Mouse (Mus musculus): ENCODE data around the gene Kat2a. TPM values are rescaled to one million over a fixed set of nuclear protein-coding genes. Genes with fewer than 3 reads are reported as not detected.
A peak's percentile ranks its signal among the peaks of the same experiment; 100 is the strongest.

The Kat2a gene
- polyA plus RNA-seq, 1 experiment from 2014 or later, result 12.0 TPM

GRCm38 (mm10) chr11:100705095-100705747 lies 7.0 kb downstream of the Kat2a start:
- Histone ChIP-seq H3K9ac (ENCODE audit: low read depth, low read length) (no peak overlapping the region), H3K4me2 (ENCODE audit: low read depth, low read length) (no peak overlapping the region), H3K36me3 (ENCODE audit: control insufficient read depth, insufficient read depth) (peaks cover 2% of the 10 kb centered on the region; the same call in 1 of the 2 replicates), H3K4me1 (ENCODE audit: control insufficient read depth, low read depth, low read length) (peaks cover 26% of the 10 kb centered on the region), H3K9me3 (replicated peaks; ENCODE audit: control insufficient read depth, low read length) (no peaks in the 10 kb centered on the region), H3K4me3 (ENCODE audit: low read depth, low read length) (no peak overlapping the region), H3K27me3 (ENCODE audit: control insufficient read depth, insufficient read depth, low read depth, low read length) (no peaks in the 10 kb centered on the region), H3K27ac (ENCODE audit: low read length) (no peak overlapping the region)
- no peak for ATAC-seq (ENCODE audit: low read depth)
- WGBS (ENCODE audit: insufficient replicate concordance), result 87% methylated on average over 23 of the region's 23 CpGs

- Histone ChIP-seq H3K4me1 (ENCODE audit: control insufficient read depth, low read depth, low read length) (peaks cover 26% of the 10 kb centered on the region), H3K27ac (ENCODE audit: low read length) (no peak within 1 kb of the TSS), H3K4me2 (ENCODE audit: low read depth, low read length) (peak within 1 kb of the TSS; percentile 61), H3K9me3 (replicated peaks; ENCODE audit: control insufficient read depth, low read length) (no peaks in the 10 kb centered on the region), H3K27me3 (ENCODE audit: control insufficient read depth, insufficient read depth, low read depth, low read length) (no peaks in the 10 kb centered on the region), H3K4me3 (ENCODE audit: low read depth, low read length) (peak within 1 kb of the TSS; percentile 34), H3K36me3 (ENCODE audit: control insufficient read depth, insufficient read depth) (peaks cover 2% of the 10 kb centered on the region; the same call in 1 of the 2 replicates), H3K9ac (ENCODE audit: low read depth, low read length) (no peak within 1 kb of the TSS)
- no peak; the same call in 1 of the 2 replicates for ATAC-seq (ENCODE audit: low read depth)
- WGBS (ENCODE audit: insufficient replicate concordance), result 43% methylated on average over 7 of the region's 7 CpGs
Observed at GRCm38 (mm10) chr11:100703851-100704531, 8.3 kb downstream of the Kat2a start, which contains the start of gene Dhx58. Dhx58 (minus strand) TSS chr11:100704271.

- ATAC-seq (ENCODE audit: low read depth), result no peak
- Histone ChIP-seq H3K4me1 (ENCODE audit: control insufficient read depth, low read depth, low read length) (peaks cover 26% of the 10 kb centered on the region), H3K27me3 (ENCODE audit: control insufficient read depth, insufficient read depth, low read depth, low read length) (no peaks in the 10 kb centered on the region), H3K4me3 (ENCODE audit: low read depth, low read length) (no peak overlapping the region), H3K9me3 (replicated peaks; ENCODE audit: control insufficient read depth, low read length) (no peaks in the 10 kb centered on the region), H3K27ac (ENCODE audit: low read length) (no peak overlapping the region), H3K9ac (ENCODE audit: low read depth, low read length) (no peak overlapping the region), H3K36me3 (ENCODE audit: control insufficient read depth, insufficient read depth) (peaks cover 2% of the 10 kb centered on the region; the same call in 1 of the 2 replicates), H3K4me2 (ENCODE audit: low read depth, low read length) (peak overlapping the region; percentile 61)
- WGBS (ENCODE audit: insufficient replicate concordance), result 58% methylated on average over 11 of the region's 11 CpGs
Observed at GRCm38 (mm10) chr11:100703366-100703765, 8.9 kb downstream of the Kat2a start.

- H3K9ac ChIP-seq (ENCODE audit: low read depth, low read length), result no peak overlapping the region
- no peak overlapping the region for H3K27ac ChIP-seq (ENCODE audit: low read length)
- H3K4me2 ChIP-seq (ENCODE audit: low read depth, low read length), result peak overlapping the region; percentile 61
- H3K36me3 ChIP-seq (ENCODE audit: control insufficient read depth, insufficient read depth), result peaks cover 2% of the 10 kb centered on the region; the same call in 1 of the 2 replicates
- 29% methylated on average over 7 of the region's 7 CpGs for WGBS (ENCODE audit: insufficient replicate concordance)
- H3K27me3 ChIP-seq (ENCODE audit: control insufficient read depth, insufficient read depth, low read depth, low read length), result no peaks in the 10 kb centered on the region
- H3K4me3 ChIP-seq (ENCODE audit: low read depth, low read length), result peak overlapping the region; percentile 45
- no peak for ATAC-seq (ENCODE audit: low read depth)
- H3K4me1 ChIP-seq (ENCODE audit: control insufficient read depth, low read depth, low read length), result peaks cover 26% of the 10 kb centered on the region
- no peaks in the 10 kb centered on the region for H3K9me3 ChIP-seq (replicated peaks; ENCODE audit: control insufficient read depth, low read length)
Observed at GRCm38 (mm10) chr11:100702906-100703305, 9.4 kb downstream of the Kat2a start.

- Histone ChIP-seq H3K4me3 (ENCODE audit: low read depth, low read length) (peak overlapping the region; percentile 45), H3K4me2 (ENCODE audit: low read depth, low read length) (peak overlapping the region; percentile 61), H3K4me1 (ENCODE audit: control insufficient read depth, low read depth, low read length) (peaks cover 26% of the 10 kb centered on the region), H3K27ac (ENCODE audit: low read length) (no peak overlapping the region), H3K9ac (ENCODE audit: low read depth, low read length) (no peak overlapping the region), H3K36me3 (ENCODE audit: control insufficient read depth, insufficient read depth) (peaks cover 2% of the 10 kb centered on the region; the same call in 1 of the 2 replicates), H3K27me3 (ENCODE audit: control insufficient read depth, insufficient read depth, low read depth, low read length) (no peaks in the 10 kb centered on the region), H3K9me3 (replicated peaks; ENCODE audit: control insufficient read depth, low read length) (no peaks in the 10 kb centered on the region)
- ATAC-seq (ENCODE audit: low read depth), result 0 out of 2 replicates have a peak, but pooled peaks have one; percentile 15
- 43% methylated on average over 19 of the region's 19 CpGs for WGBS (ENCODE audit: insufficient replicate concordance)
Observed at GRCm38 (mm10) chr11:100702081-100702851, 10.0 kb downstream of the Kat2a start.

- Histone ChIP-seq H3K4me1 (ENCODE audit: control insufficient read depth, low read depth, low read length) (peaks cover 26% of the 10 kb centered on the region), H3K4me3 (ENCODE audit: low read depth, low read length) (peak overlapping the region; percentile 45), H3K9ac (ENCODE audit: low read depth, low read length) (no peak overlapping the region), H3K9me3 (replicated peaks; ENCODE audit: control insufficient read depth, low read length) (no peaks in the 10 kb centered on the region), H3K27me3 (ENCODE audit: control insufficient read depth, insufficient read depth, low read depth, low read length) (no peaks in the 10 kb centered on the region), H3K4me2 (ENCODE audit: low read depth, low read length) (peak overlapping the region; percentile 52), H3K27ac (ENCODE audit: low read length) (no peak overlapping the region), H3K36me3 (ENCODE audit: control insufficient read depth, insufficient read depth) (peaks cover 2% of the 10 kb centered on the region; the same call in 1 of the 2 replicates)
- 4% methylated on average over 14 of the region's 14 CpGs for WGBS (ENCODE audit: insufficient replicate concordance)
- ATAC-seq (ENCODE audit: low read depth), result peak; percentile 40; the same call in 1 of the 2 replicates
Observed at GRCm38 (mm10) chr11:100701301-100701700, 11.0 kb downstream of the Kat2a start.

GRCm38 (mm10) chr11:100700710-100701109 lies 11.6 kb downstream of the Kat2a start:
- 72% methylated on average over 3 of the region's 3 CpGs for WGBS (ENCODE audit: insufficient replicate concordance)
- H3K9me3 ChIP-seq (replicated peaks; ENCODE audit: control insufficient read depth, low read length), result no peaks in the 10 kb centered on the region
- peak overlapping the region; percentile 52 for H3K4me2 ChIP-seq (ENCODE audit: low read depth, low read length)
- H3K9ac ChIP-seq (ENCODE audit: low read depth, low read length), result no peak overlapping the region
- H3K27ac ChIP-seq (ENCODE audit: low read length), result no peak overlapping the region
- H3K4me3 ChIP-seq (ENCODE audit: low read depth, low read length), result peak overlapping the region; percentile 45
- H3K27me3 ChIP-seq (ENCODE audit: control insufficient read depth, insufficient read depth, low read depth, low read length), result no peaks in the 10 kb centered on the region
- ATAC-seq (ENCODE audit: low read depth), result no peak
- 0 out of 2 replicates have a peak, but pooled peaks cover 2% of the 10 kb centered on the region for H3K36me3 ChIP-seq (ENCODE audit: control insufficient read depth, insufficient read depth)
- peaks cover 26% of the 10 kb centered on the region for H3K4me1 ChIP-seq (ENCODE audit: control insufficient read depth, low read depth, low read length)

GRCm38 (mm10) chr11:100697921-100698320 lies 14.3 kb downstream of the Kat2a start:
- no peak overlapping the region for H3K9ac ChIP-seq (ENCODE audit: low read depth, low read length)
- peaks cover 17% of the 10 kb centered on the region for H3K4me1 ChIP-seq (ENCODE audit: control insufficient read depth, low read depth, low read length)
- H3K36me3 ChIP-seq (ENCODE audit: control insufficient read depth, insufficient read depth), result no peaks in the 10 kb centered on the region
- H3K27me3 ChIP-seq (ENCODE audit: control insufficient read depth, insufficient read depth, low read depth, low read length), result peaks cover 6% of the 10 kb centered on the region
- 59% methylated on average over 7 of the region's 7 CpGs for WGBS (ENCODE audit: insufficient replicate concordance)
- H3K9me3 ChIP-seq (replicated peaks; ENCODE audit: control insufficient read depth, low read length), result no peaks in the 10 kb centered on the region
- no peak for ATAC-seq (ENCODE audit: low read depth)
- no peak overlapping the region for H3K4me2 ChIP-seq (ENCODE audit: low read depth, low read length)
- H3K27ac ChIP-seq (ENCODE audit: low read length), result no peak overlapping the region
- no peak overlapping the region for H3K4me3 ChIP-seq (ENCODE audit: low read depth, low read length)
